Mouse (Mus musculus): ENCODE results near the gene Idh2. TPM values are rescaled to one million over a fixed set of nuclear protein-coding genes. Genes with fewer than 3 reads are reported as not detected.

Gene Idh2
- polyA plus RNA-seq, 1 experiment, result 178 TPM

- H3K9ac ChIP-seq (ENCODE audit: low read depth, poor library complexity, severe bottlenecking), result no peak overlapping the region
- no peak overlapping the region for H3K4me3 ChIP-seq (ENCODE audit: low read depth, low read length)
- H3K36me3 ChIP-seq (ENCODE audit: control insufficient read depth, insufficient read depth, low read length, poor library complexity, severe bottlenecking), result no peaks in the 10 kb centered on the region
- H3K27me3 ChIP-seq (ENCODE audit: control insufficient read depth, insufficient read depth, low read length, poor library complexity, severe bottlenecking), result no peaks in the 10 kb centered on the region
- no peak for TF ChIP-seq POLR2A (IDR thresholded peaks at IDR 0.05; ENCODE audit: insufficient read depth, low read length)
- no peak for TF ChIP-seq EP300 (IDR thresholded peaks at IDR 0.05; ENCODE audit: insufficient read depth, low read depth, low read length)
- TF ChIP-seq CTCF (IDR thresholded peaks at IDR 0.05; ENCODE audit: low read depth, low read length), result no peak
- H3K4me1 ChIP-seq (ENCODE audit: control insufficient read depth, insufficient read depth, low read length), result peaks cover 2% of the 10 kb centered on the region
- H3K27ac ChIP-seq (ENCODE audit: insufficient read depth, low read length), result no peak overlapping the region
- no peaks in the 10 kb centered on the region for H3K9me3 ChIP-seq (replicated peaks; ENCODE audit: control insufficient read depth, insufficient read depth, low read length, poor library complexity, severe bottlenecking)
Observed at GRCm38 (mm10) chr7:80121083-80121482, 5.9 kb upstream of the Idh2 start.

GRCm38 (mm10) chr7:80119198-80119597, 4.0 kb upstream of the Idh2 start:
- Histone ChIP-seq H3K9me3 (replicated peaks; ENCODE audit: control insufficient read depth, insufficient read depth, low read length, poor library complexity, severe bottlenecking) (no peaks in the 10 kb centered on the region), H3K4me3 (ENCODE audit: low read depth, low read length) (no peak overlapping the region), H3K4me1 (ENCODE audit: control insufficient read depth, insufficient read depth, low read length) (peaks cover 2% of the 10 kb centered on the region), H3K9ac (ENCODE audit: low read depth, poor library complexity, severe bottlenecking) (no peak overlapping the region), H3K27me3 (ENCODE audit: control insufficient read depth, insufficient read depth, low read length, poor library complexity, severe bottlenecking) (no peaks in the 10 kb centered on the region), H3K27ac (ENCODE audit: insufficient read depth, low read length) (no peak overlapping the region), H3K36me3 (ENCODE audit: control insufficient read depth, insufficient read depth, low read length, poor library complexity, severe bottlenecking) (no peaks in the 10 kb centered on the region)
- no peak for TF ChIP-seq CTCF (IDR thresholded peaks at IDR 0.05; ENCODE audit: low read depth, low read length)
- TF ChIP-seq POLR2A (IDR thresholded peaks at IDR 0.05; ENCODE audit: insufficient read depth, low read length), result no peak
- TF ChIP-seq EP300 (IDR thresholded peaks at IDR 0.05; ENCODE audit: insufficient read depth, low read depth, low read length), result no peak

- Histone ChIP-seq H3K27ac (ENCODE audit: insufficient read depth, low read length) (no peak overlapping the region), H3K4me1 (ENCODE audit: control insufficient read depth, insufficient read depth, low read length) (peaks cover 2% of the 10 kb centered on the region), H3K36me3 (ENCODE audit: control insufficient read depth, insufficient read depth, low read length, poor library complexity, severe bottlenecking) (no peaks in the 10 kb centered on the region), H3K9me3 (replicated peaks; ENCODE audit: control insufficient read depth, insufficient read depth, low read length, poor library complexity, severe bottlenecking) (no peaks in the 10 kb centered on the region), H3K9ac (ENCODE audit: low read depth, poor library complexity, severe bottlenecking) (peak overlapping the region; percentile 85; the same call in 1 of the 2 replicates), H3K27me3 (ENCODE audit: control insufficient read depth, insufficient read depth, low read length, poor library complexity, severe bottlenecking) (no peaks in the 10 kb centered on the region), H3K4me3 (ENCODE audit: low read depth, low read length) (no peak overlapping the region)
- no peak for TF ChIP-seq CTCF (IDR thresholded peaks at IDR 0.05; ENCODE audit: low read depth, low read length)
- no peak for TF ChIP-seq EP300 (IDR thresholded peaks at IDR 0.05; ENCODE audit: insufficient read depth, low read depth, low read length)
Observed at GRCm38 (mm10) chr7:80116158-80116557, 966 bp upstream of the Idh2 start.

- no peaks in the 10 kb centered on the region for H3K27me3 ChIP-seq (ENCODE audit: control insufficient read depth, insufficient read depth, low read length, poor library complexity, severe bottlenecking)
- TF ChIP-seq POLR2A (IDR thresholded peaks at IDR 0.05; ENCODE audit: insufficient read depth, low read length) (no peak), EP300 (IDR thresholded peaks at IDR 0.05; ENCODE audit: insufficient read depth, low read depth, low read length) (no peak), CTCF (IDR thresholded peaks at IDR 0.05; ENCODE audit: low read depth, low read length) (no peak)
- H3K36me3 ChIP-seq (ENCODE audit: control insufficient read depth, insufficient read depth, low read length, poor library complexity, severe bottlenecking), result peaks cover 2% of the 10 kb centered on the region; the same call in 1 of the 2 replicates
- H3K9me3 ChIP-seq (replicated peaks; ENCODE audit: control insufficient read depth, insufficient read depth, low read length, poor library complexity, severe bottlenecking), result no peaks in the 10 kb centered on the region
- peak overlapping the region; percentile 89 for H3K4me3 ChIP-seq (ENCODE audit: low read depth, low read length)
- peak overlapping the region; percentile 74 for H3K27ac ChIP-seq (ENCODE audit: insufficient read depth, low read length)
- H3K9ac ChIP-seq (ENCODE audit: low read depth, poor library complexity, severe bottlenecking), result peak overlapping the region; percentile 85
- H3K4me1 ChIP-seq (ENCODE audit: control insufficient read depth, insufficient read depth, low read length), result peaks cover 4% of the 10 kb centered on the region
Observed at GRCm38 (mm10) chr7:80114451-80115223, 555 bp downstream of the Idh2 start.

- Histone ChIP-seq H3K4me1 (ENCODE audit: control insufficient read depth, insufficient read depth, low read length) (peaks cover 4% of the 10 kb centered on the region), H3K27ac (ENCODE audit: insufficient read depth, low read length) (peak overlapping the region; percentile 74), H3K4me3 (ENCODE audit: low read depth, low read length) (peak overlapping the region; percentile 89), H3K9ac (ENCODE audit: low read depth, poor library complexity, severe bottlenecking) (peak overlapping the region; percentile 85), H3K36me3 (ENCODE audit: control insufficient read depth, insufficient read depth, low read length, poor library complexity, severe bottlenecking) (peaks cover 2% of the 10 kb centered on the region; the same call in 1 of the 2 replicates), H3K27me3 (ENCODE audit: control insufficient read depth, insufficient read depth, low read length, poor library complexity, severe bottlenecking) (no peaks in the 10 kb centered on the region), H3K9me3 (replicated peaks; ENCODE audit: control insufficient read depth, insufficient read depth, low read length, poor library complexity, severe bottlenecking) (no peaks in the 10 kb centered on the region)
- TF ChIP-seq POLR2A (IDR thresholded peaks at IDR 0.05; ENCODE audit: insufficient read depth, low read length) (no peak), EP300 (IDR thresholded peaks at IDR 0.05; ENCODE audit: insufficient read depth, low read depth, low read length) (peak; percentile 71; the same call in 1 of the 2 replicates), CTCF (IDR thresholded peaks at IDR 0.05; ENCODE audit: low read depth, low read length) (no peak)
Observed at GRCm38 (mm10) chr7:80113989-80114388, 1.2 kb downstream of the Idh2 start.

Measured in ES-Bruce4 (cell line).